Comparison of ENCODE assay signal across 12 mouse cellular contexts in genomic region chr9:99064216-99064615, GRCm38 (mm10). TPM values are rescaled to one million over a fixed set of nuclear protein-coding genes. Genes with fewer than 3 reads are reported as not detected.
DNase-seq lines count a peak whose midpoint lies in the region; ATAC-seq lines count a peak whose summit lies in the region.
"Had no signal": no experiment of that assay in that cellular context is flagged by ENCODE, and none has a peak within 500 bp of the region (broad histone marks: within the 10 kb centered on the region; RNA-seq: fewer than 3 reads in every experiment).

No protein-coding gene starts in this region.

- no peak overlapping the region for H3K4me2 ChIP-seq in heart, embryonic 12.5 days
- H3K4me2 ChIP-seq in midbrain, embryonic 14.5 days (ENCODE audit: low read length), result no peak overlapping the region
- H3K4me2 ChIP-seq in midbrain, embryonic 11.5 days, result no peak overlapping the region
- H3K4me2 ChIP-seq in forebrain, embryonic 16.5 days (ENCODE audit: low read length), result no peak overlapping the region
- no peak overlapping the region for H3K4me2 ChIP-seq in neural tube, embryonic 15.5 days

- H3K4me1 ChIP-seq in heart, embryonic 12.5 days (replicated peaks), result no peaks in the 10 kb centered on the region
- no peaks in the 10 kb centered on the region for H3K4me1 ChIP-seq in midbrain, embryonic 14.5 days (ENCODE audit: control insufficient read depth, insufficient read depth, low read length)
- H3K4me1 ChIP-seq in midbrain, embryonic 11.5 days (ENCODE audit: control insufficient read depth, insufficient read depth, low read length), result no peaks in the 10 kb centered on the region
- peaks cover 2% of the 10 kb centered on the region; the same call in 1 of the 2 replicates for H3K4me1 ChIP-seq in forebrain, embryonic 16.5 days (replicated peaks; ENCODE audit: control insufficient read depth, insufficient read depth, low read length)
- no peaks in the 10 kb centered on the region for H3K4me1 ChIP-seq in neural tube, embryonic 15.5 days
- H3K4me1 ChIP-seq: heart, embryonic 10.5 days had no signal

- no peak overlapping the region for H3K9ac ChIP-seq in heart, embryonic 12.5 days
- H3K9ac ChIP-seq in midbrain, embryonic 14.5 days (replicated peaks; ENCODE audit: low read length), result no peak overlapping the region
- H3K9ac ChIP-seq in midbrain, embryonic 11.5 days (ENCODE audit: low read length), result no peak overlapping the region
- H3K9ac ChIP-seq in forebrain, embryonic 16.5 days (replicated peaks; ENCODE audit: low read depth, low read length), result no peak overlapping the region
- H3K9ac ChIP-seq in neural tube, embryonic 15.5 days (replicated peaks), result no peak overlapping the region

- H3K27me3 ChIP-seq in heart, embryonic 12.5 days (replicated peaks), result no peaks in the 10 kb centered on the region
- no peaks in the 10 kb centered on the region for H3K27me3 ChIP-seq in midbrain, embryonic 14.5 days (ENCODE audit: control insufficient read depth, insufficient read depth, low read length)
- H3K27me3 ChIP-seq in midbrain, embryonic 11.5 days (ENCODE audit: control insufficient read depth, insufficient read depth, low read length), result no peaks in the 10 kb centered on the region
- no peaks in the 10 kb centered on the region for H3K27me3 ChIP-seq in forebrain, embryonic 16.5 days (replicated peaks; ENCODE audit: control insufficient read depth, insufficient read depth, low read length)
- no peaks in the 10 kb centered on the region for H3K27me3 ChIP-seq in neural tube, embryonic 15.5 days (replicated peaks)

- WGBS in heart, embryonic 12.5 days, result 52% methylated on average over 2 of the region's 2 CpGs
- 53% methylated on average over 2 of the region's 2 CpGs for WGBS in midbrain, embryonic 14.5 days
- 56% methylated on average over 2 of the region's 2 CpGs for WGBS in midbrain, embryonic 11.5 days
- 38% methylated on average over 2 of the region's 2 CpGs for WGBS in forebrain, embryonic 16.5 days
- 59% methylated on average over 2 of the region's 2 CpGs for WGBS in neural tube, embryonic 15.5 days

- DNase-seq in heart, adult 8-10 months (ENCODE audit: low spot score), result peak; percentile 38
- DNase-seq in midbrain, embryonic 14.5 days, result peak; percentile 88
- DNase-seq in midbrain, embryonic 11.5 days (ENCODE audit: low spot score, missing footprints), result no peak
- no peak for DNase-seq in ovary, postnatal 36 days (ENCODE audit: low spot score)
- no peak for DNase-seq in spleen, adult 12 weeks (ENCODE audit: low spot score)
- DNase-seq: cerebellum, adult 9-11 months; layer of hippocampus, postnatal 36 days had no signal

- peaks cover 16% of the 10 kb centered on the region for H3K36me3 ChIP-seq in heart, embryonic 12.5 days
- peaks cover 19% of the 10 kb centered on the region; the same call in 1 of the 2 replicates for H3K36me3 ChIP-seq in midbrain, embryonic 14.5 days (ENCODE audit: control insufficient read depth, insufficient read depth, low read length)
- no peaks in the 10 kb centered on the region for H3K36me3 ChIP-seq in midbrain, embryonic 11.5 days (ENCODE audit: control insufficient read depth, insufficient read depth, low read length)
- no peaks in the 10 kb centered on the region; the same call in 1 of the 2 replicates for H3K36me3 ChIP-seq in forebrain, embryonic 16.5 days (ENCODE audit: control insufficient read depth, insufficient read depth)
- peaks cover 19% of the 10 kb centered on the region for H3K36me3 ChIP-seq in neural tube, embryonic 15.5 days

- H3K4me3 ChIP-seq in heart, embryonic 12.5 days, result no peak overlapping the region
- no peak overlapping the region for H3K4me3 ChIP-seq in midbrain, embryonic 14.5 days (replicated peaks; ENCODE audit: low read depth, low read length)
- H3K4me3 ChIP-seq in midbrain, embryonic 11.5 days (ENCODE audit: low read depth, low read length), result no peak overlapping the region
- H3K4me3 ChIP-seq in forebrain, embryonic 16.5 days (replicated peaks; ENCODE audit: low read length), result no peak overlapping the region
- H3K4me3 ChIP-seq in neural tube, embryonic 15.5 days (replicated peaks), result no peak overlapping the region
- H3K4me3 ChIP-seq: heart, embryonic 10.5 days had no signal

- no peak for ATAC-seq in heart, embryonic 12.5 days (ENCODE audit: insufficient number of reproducible peaks, low FRiP score)
- ATAC-seq in midbrain, embryonic 14.5 days (ENCODE audit: low FRiP score, low TSS enrichment), result no peak
- no peak for ATAC-seq in midbrain, embryonic 11.5 days (ENCODE audit: low FRiP score)
- peak; percentile 45 for ATAC-seq in forebrain, embryonic 16.5 days
- no peak for ATAC-seq in neural tube, embryonic 15.5 days (ENCODE audit: low FRiP score)

- H3K27ac ChIP-seq in heart, embryonic 12.5 days (ENCODE audit: poor library complexity, severe bottlenecking), result no peak overlapping the region
- no peak overlapping the region for H3K27ac ChIP-seq in midbrain, embryonic 14.5 days (replicated peaks; ENCODE audit: low read depth, low read length)
- no peak overlapping the region for H3K27ac ChIP-seq in midbrain, embryonic 11.5 days (ENCODE audit: low read depth, low read length)
- no peak overlapping the region for H3K27ac ChIP-seq in forebrain, embryonic 16.5 days (ENCODE audit: low read length)
- no peak overlapping the region for H3K27ac ChIP-seq in neural tube, embryonic 15.5 days (replicated peaks)
- H3K27ac ChIP-seq: heart, embryonic 10.5 days had no signal

- no peaks in the 10 kb centered on the region for H3K9me3 ChIP-seq in heart, embryonic 12.5 days (replicated peaks)
- H3K9me3 ChIP-seq in midbrain, embryonic 14.5 days (ENCODE audit: control insufficient read depth, low read length), result no peaks in the 10 kb centered on the region
- H3K9me3 ChIP-seq in midbrain, embryonic 11.5 days (ENCODE audit: control insufficient read depth, low read length), result no peaks in the 10 kb centered on the region
- no peaks in the 10 kb centered on the region for H3K9me3 ChIP-seq in forebrain, embryonic 16.5 days (ENCODE audit: control insufficient read depth, low read length)
- no peaks in the 10 kb centered on the region for H3K9me3 ChIP-seq in neural tube, embryonic 15.5 days (replicated peaks)
- H3K9me3 ChIP-seq: heart, embryonic 10.5 days had no signal

RNA-seq across cellular contexts. Expression of gene Gm1123, which starts 28.7 kb away (rescaled TPM):
- not detected for total RNA-seq in heart, adult 8-10 months (2022)
- 0.14 TPM in 1 of 2 replicates, not detected in the other for polyA plus RNA-seq in heart, embryonic 12.5 days (2016; fragmentation: Nextera tagmentation; extraction: Ambion mirVana)
- polyA plus RNA-seq in midbrain, embryonic 14.5 days (2014; fragmentation: Nextera tagmentation; extraction: Ambion mirVana), result not detected in 2 replicates
- polyA plus RNA-seq in midbrain, embryonic 11.5 days (2014; fragmentation: Nextera tagmentation; extraction: Ambion mirVana), result 0.08 TPM in 1 of 2 replicates, not detected in the other
- not detected in 2 replicates for polyA plus RNA-seq in forebrain, embryonic 16.5 days (2015; fragmentation: Nextera tagmentation; extraction: Ambion mirVana)
- 0.50 TPM in 1 of 2 replicates, not detected in the other for polyA plus RNA-seq in neural tube, embryonic 15.5 days (2015; fragmentation: Nextera tagmentation; extraction: Ambion mirVana)
- total RNA-seq: layer of hippocampus, postnatal 36 days had no signal
- polyA plus RNA-seq: heart, embryonic 10.5 days; testis, adult 2 months had no signal

Comparison
In these comparisons a context has a peak if more than half of its experiments do, and no peak if none do; other contexts are left out.
1. DNase-seq: peak in heart, adult 8-10 months (single experiment) and midbrain, embryonic 14.5 days (single experiment); none in midbrain, embryonic 11.5 days (single experiment), ovary, postnatal 36 days (single experiment) and spleen, adult 12 weeks (single experiment).